Mouse (Mus musculus) embryonic facial prominence, embryonic 10.5 days (tissue): ENCODE data around the gene Zcchc14. TPM values are rescaled to one million over a fixed set of nuclear protein-coding genes. Genes with fewer than 3 reads are reported as not detected.
"Not testable (repeated sequence)": the region's sequence is repeated elsewhere in the genome, so short reads cannot be mapped to it uniquely, and the experiment has no call there.

Experiments used
- DNase-seq: peaks from one replicate; pipeline ENCODE4 v3.0.0-alpha.2; 2017; ENCODE audit warnings: low spot score
- H3K27ac ChIP-seq: fragments of 300-500 bp; sonication (generic); replicated peaks from 2 replicates; pipeline ENCODE4 v1.5.1; 2016; ENCODE audit warnings: mild to moderate bottlenecking
- H3K27me3 ChIP-seq: fragments of 300-500 bp; sonication (generic); replicated peaks from 2 replicates; pipeline ENCODE4 v1.6.1; 2016; ENCODE audit warnings: low read depth, mild to moderate bottlenecking; ENCODE audit not compliant: poor library complexity, severe bottlenecking
- H3K36me3 ChIP-seq: fragments of 300-500 bp; sonication (generic); replicated peaks from 2 replicates; pipeline ENCODE4 v1.6.1; 2016; ENCODE audit warnings: mild to moderate bottlenecking, moderate library complexity
- H3K4me1 ChIP-seq: fragments of 300-500 bp; sonication (generic); 2 replicates; pipeline ENCODE4 v1.6.1; 2016
- H3K4me3 ChIP-seq: fragments of 300-500 bp; sonication (generic); 2 replicates; pipeline ENCODE4 v1.5.1; 2016; ENCODE audit warnings: mild to moderate bottlenecking, moderate library complexity
- H3K9me3 ChIP-seq: fragments of 300-500 bp; sonication (generic); 2 replicates; pipeline ENCODE4 v1.6.1; 2016; ENCODE audit warnings: mild to moderate bottlenecking
- WGBS: fragments of 180-500 bp; shearing (Covaris S2); methylation state at CpG from one replicate; pipeline ENCODE4 v1.1.7; 2016; 5-methylcytosine and 5-hydroxymethylcytosine counted together
- polyA plus RNA-seq: library from polyadenylated mRNA; unstranded; fragments of >200 nt; fragmentation: Nextera tagmentation; extraction: Ambion mirVana; gene quantifications from 2 replicates; pipeline ENCODE4 v1.2.1, GENCODE M21; 2016

Gene Zcchc14
- polyA plus RNA-seq, 1 experiment from 2014 or later, result 17.3 TPM

- H3K4me1 ChIP-seq, result no peaks in the 10 kb centered on the region; the same call in 1 of the 2 replicates
- H3K36me3 ChIP-seq, result peaks cover 83% of the 10 kb centered on the region
- no peak for DNase-seq
- H3K27me3 ChIP-seq, result no peaks in the 10 kb centered on the region
- no peaks in the 10 kb centered on the region for H3K9me3 ChIP-seq
- no peak overlapping the region for H3K4me3 ChIP-seq
- no peak overlapping the region for H3K27ac ChIP-seq
- 93% methylated on average over 15 of the region's 15 CpGs for WGBS
Observed at GRCm38 (mm10) chr8:121609251-121609650, 43.5 kb downstream of the Zcchc14 start.

- Histone ChIP-seq H3K4me3 (no peak overlapping the region), H3K27ac (no peak overlapping the region), H3K9me3 (no peaks in the 10 kb centered on the region), H3K36me3 (peaks cover 97% of the 10 kb centered on the region), H3K4me1 (no peaks in the 10 kb centered on the region), H3K27me3 (no peaks in the 10 kb centered on the region)
- DNase-seq, result no peak
- WGBS, result 86% methylated on average over 5 of the region's 5 CpGs
Observed at GRCm38 (mm10) chr8:121607661-121608060, 45.0 kb downstream of the Zcchc14 start.

GRCm38 (mm10) chr8:121603801-121604200 lies 48.9 kb downstream of the Zcchc14 start:
- WGBS, result 95% methylated on average over 12 of the region's 12 CpGs
- DNase-seq, result no peak
- Histone ChIP-seq H3K9me3 (no peaks in the 10 kb centered on the region), H3K27me3 (no peaks in the 10 kb centered on the region), H3K4me1 (no peaks in the 10 kb centered on the region), H3K4me3 (no peak overlapping the region), H3K27ac (no peak overlapping the region), H3K36me3 (peaks cover 99% of the 10 kb centered on the region)

- H3K27ac ChIP-seq, result no peak overlapping the region
- peaks cover 95% of the 10 kb centered on the region for H3K36me3 ChIP-seq
- H3K4me1 ChIP-seq, result no peaks in the 10 kb centered on the region
- 36% methylated on average over 3 of the region's 3 CpGs for WGBS
- DNase-seq, result peak; percentile 67
- H3K4me3 ChIP-seq, result no peak overlapping the region
- no peaks in the 10 kb centered on the region for H3K9me3 ChIP-seq
- no peaks in the 10 kb centered on the region for H3K27me3 ChIP-seq
Observed at GRCm38 (mm10) chr8:121602860-121603259, 49.8 kb downstream of the Zcchc14 start.

- no peaks in the 10 kb centered on the region for H3K27me3 ChIP-seq
- H3K27ac ChIP-seq, result no peak overlapping the region
- no peak overlapping the region for H3K4me3 ChIP-seq
- DNase-seq, result no peak
- no peaks in the 10 kb centered on the region for H3K4me1 ChIP-seq
- no peaks in the 10 kb centered on the region for H3K9me3 ChIP-seq
- peaks cover 95% of the 10 kb centered on the region for H3K36me3 ChIP-seq
- WGBS, result 94% methylated on average over 12 of the region's 12 CpGs
Observed at GRCm38 (mm10) chr8:121602411-121602810, 50.3 kb downstream of the Zcchc14 start.

- WGBS, result 91% methylated on average over 14 of the region's 14 CpGs
Observed at GRCm38 (mm10) chr8:121599842-121600241, 52.9 kb downstream of the Zcchc14 start.

GRCm38 (mm10) chr8:121598892-121599291 lies 53.8 kb downstream of the Zcchc14 start:
- Histone ChIP-seq H3K36me3 (peaks cover 92% of the 10 kb centered on the region), H3K27ac (no peak overlapping the region), H3K27me3 (no peaks in the 10 kb centered on the region), H3K4me1 (peaks cover under 1% of the 10 kb centered on the region; the same call in 1 of the 2 replicates), H3K9me3 (no peaks in the 10 kb centered on the region), H3K4me3 (no peak overlapping the region)
- WGBS, result 43% methylated on average over 7 of the region's 7 CpGs
- DNase-seq, result peak; percentile 83

More at GRCm38 (mm10) chr8:121599842-121600241, 52.9 kb downstream of the Zcchc14 start:
- no peak for DNase-seq
- peaks cover 92% of the 10 kb centered on the region for H3K36me3 ChIP-seq
- H3K4me3 ChIP-seq, result no peak overlapping the region
- H3K4me1 ChIP-seq, result no peaks in the 10 kb centered on the region
- no peaks in the 10 kb centered on the region for H3K9me3 ChIP-seq
- H3K27me3 ChIP-seq, result no peaks in the 10 kb centered on the region
- H3K27ac ChIP-seq, result no peak overlapping the region

GRCm38 (mm10) chr8:121598190-121598589 lies 54.5 kb downstream of the Zcchc14 start:
- no peak for DNase-seq
- Histone ChIP-seq H3K27ac (no peak overlapping the region), H3K27me3 (no peaks in the 10 kb centered on the region), H3K9me3 (no peaks in the 10 kb centered on the region), H3K4me3 (no peak overlapping the region), H3K4me1 (peaks cover 7% of the 10 kb centered on the region; the same call in 1 of the 2 replicates), H3K36me3 (peaks cover 92% of the 10 kb centered on the region)
- 92% methylated on average over 7 of the region's 7 CpGs for WGBS

GRCm38 (mm10) chr8:121597492-121597891 lies 55.2 kb downstream of the Zcchc14 start:
- not testable (repeated sequence) for H3K4me1 ChIP-seq, H3K27me3 ChIP-seq, H3K9me3 ChIP-seq, DNase-seq, H3K4me3 ChIP-seq, H3K27ac ChIP-seq
- peaks cover 89% of the 10 kb centered on the region for H3K36me3 ChIP-seq
- WGBS, result 84% methylated on average over 2 of the region's 2 CpGs

GRCm38 (mm10) chr8:121593983-121594382 lies 58.7 kb downstream of the Zcchc14 start:
- Histone ChIP-seq H3K4me3 (no peak overlapping the region), H3K36me3 (peaks cover 57% of the 10 kb centered on the region), H3K9me3 (no peaks in the 10 kb centered on the region), H3K27ac (no peak overlapping the region), H3K27me3 (no peaks in the 10 kb centered on the region), H3K4me1 (peaks cover 31% of the 10 kb centered on the region)
- no peak for DNase-seq
- WGBS, result 68% methylated on average over 9 of the region's 9 CpGs

GRCm38 (mm10) chr8:121593293-121593692 lies 59.4 kb downstream of the Zcchc14 start:
- H3K4me3 ChIP-seq, result no peak overlapping the region
- peaks cover 54% of the 10 kb centered on the region for H3K36me3 ChIP-seq
- WGBS, result 91% methylated on average over 5 of the region's 5 CpGs
- peaks cover 31% of the 10 kb centered on the region for H3K4me1 ChIP-seq
- DNase-seq, result no peak
- H3K27me3 ChIP-seq, result no peaks in the 10 kb centered on the region
- no peaks in the 10 kb centered on the region for H3K9me3 ChIP-seq
- H3K27ac ChIP-seq, result no peak overlapping the region

GRCm38 (mm10) chr8:121591178-121592066 lies 61.3 kb downstream of the Zcchc14 start:
- peaks cover 31% of the 10 kb centered on the region for H3K4me1 ChIP-seq
- no peaks in the 10 kb centered on the region for H3K27me3 ChIP-seq
- peak overlapping the region; percentile 81 for H3K4me3 ChIP-seq
- H3K36me3 ChIP-seq, result peaks cover 38% of the 10 kb centered on the region
- no peaks in the 10 kb centered on the region for H3K9me3 ChIP-seq
- WGBS, result 14% methylated on average over 20 of the region's 20 CpGs
- DNase-seq, result peak; percentile 57
- H3K27ac ChIP-seq, result peak overlapping the region; percentile 85
